Mouse (Mus musculus) midbrain, embryonic 11.5 days (tissue): ENCODE measurements around the gene Rnf151. TPM values are rescaled to one million over a fixed set of nuclear protein-coding genes. Genes with fewer than 3 reads are reported as not detected.
A peak's percentile ranks its signal among the peaks of the same experiment; 100 is the strongest.
"Not testable (repeated sequence)": the region's sequence is repeated elsewhere in the genome, so short reads cannot be mapped to it uniquely, and the experiment has no call there.

Source experiments
- ATAC-seq: fragments of 200-750 bp; cut with Nextera tagmentation; 2 replicates; pipeline ENCODE4 v1.8.0; 2017; ENCODE audit warnings: moderate TSS enrichment, moderate library complexity; ENCODE audit not compliant: low FRiP score
- DNase-seq: peaks from one replicate; pipeline ENCODE4 v3.0.0; 2015; ENCODE audit warnings: low spot score; ENCODE audit errors: missing footprints
- H3K27ac ChIP-seq: fragments of 300-500 bp; sonication (generic); 2 replicates; pipeline ENCODE4 v1.5.1; 2014; ENCODE audit warnings: low read depth, low read length
- H3K27me3 ChIP-seq: fragments of 300-500 bp; sonication (generic); 2 replicates; pipeline ENCODE4 v1.6.1; 2014; ENCODE audit warnings: mild to moderate bottlenecking, low read length, moderate library complexity, mixed read lengths; ENCODE audit not compliant: control insufficient read depth, insufficient read depth
- H3K36me3 ChIP-seq: fragments of 300-500 bp; sonication (generic); 2 replicates; pipeline ENCODE4 v1.6.1; 2014; ENCODE audit warnings: mild to moderate bottlenecking, low read length, moderate library complexity, mixed read lengths; ENCODE audit not compliant: control insufficient read depth, insufficient read depth
- H3K4me1 ChIP-seq: fragments of 300-500 bp; sonication (generic); 2 replicates; pipeline ENCODE4 v1.6.1; 2014; ENCODE audit warnings: low read length; ENCODE audit not compliant: control insufficient read depth, insufficient read depth
- H3K4me2 ChIP-seq: fragments of 300-500 bp; sonication (generic); 2 replicates; pipeline ENCODE4 v1.6.1; 2014; ENCODE audit warnings: mild to moderate bottlenecking, moderate library complexity
- H3K4me3 ChIP-seq: fragments of 300-500 bp; sonication (generic); 2 replicates; pipeline ENCODE4 v1.5.1; 2014; ENCODE audit warnings: low read depth, low read length
- H3K9ac ChIP-seq: fragments of 300-500 bp; sonication (generic); 2 replicates; pipeline ENCODE4 v1.6.1; 2014; ENCODE audit warnings: low read length
- H3K9me3 ChIP-seq: fragments of 300-500 bp; sonication (generic); 2 replicates; pipeline ENCODE4 v1.6.1; 2016; ENCODE audit warnings: low read length; ENCODE audit not compliant: control insufficient read depth
- WGBS: fragments of 180-500 bp; shearing (Covaris S2); extraction: QIAGEN DNeasy Blood & Tissue Kit; methylation state at CpG from one replicate; pipeline ENCODE4 v1.1.7; 2014; 5-methylcytosine and 5-hydroxymethylcytosine counted together
- polyA plus RNA-seq: library from polyadenylated mRNA; unstranded; fragments of >200 nt; fragmentation: Nextera tagmentation; extraction: Ambion mirVana; gene quantifications from 2 replicates; pipeline ENCODE4 v1.2.1, GENCODE M21; 2014

Rnf151 gene
- polyA plus RNA-seq, 1 experiment from 2014 or later = 0.22 TPM

GRCm38 (mm10) chr17:24724184-24724583, 6.3 kb upstream of the Rnf151 start, which contains the start of gene Ndufb10:
TSS of gene Ndufb10 (minus strand) at chr17:24724478.
- peak; percentile 100 for DNase-seq
- H3K4me3 ChIP-seq = peak within 1 kb of the TSS; percentile 50
- H3K9ac ChIP-seq = peak within 1 kb of the TSS; percentile 74
- peak; percentile 81 for ATAC-seq
- no peaks in the 10 kb centered on the region for H3K9me3 ChIP-seq
- WGBS = under 1% methylated on average over 30 of the region's 30 CpGs
- H3K4me2 ChIP-seq = peak within 1 kb of the TSS; percentile 74
- peaks cover 15% of the 10 kb centered on the region for H3K4me1 ChIP-seq
- no peaks in the 10 kb centered on the region for H3K27me3 ChIP-seq
- H3K36me3 ChIP-seq = peaks cover 11% of the 10 kb centered on the region
- H3K27ac ChIP-seq = peak within 1 kb of the TSS; percentile 40

DNA sequence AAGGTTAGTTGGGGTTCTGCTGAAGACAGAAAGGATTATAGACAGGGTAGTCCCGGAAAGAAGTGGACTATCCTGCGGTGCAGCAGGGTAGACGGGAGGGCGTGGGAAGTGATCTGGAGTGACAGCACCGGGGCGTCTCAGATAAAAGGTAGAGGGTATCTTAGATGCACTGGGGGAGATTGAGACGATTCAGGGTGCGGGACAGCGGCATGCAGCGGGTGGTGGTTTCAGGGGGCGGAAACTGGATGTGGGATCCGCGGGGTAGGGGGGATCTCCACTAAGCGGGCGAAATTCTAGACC, 6.0 kb upstream of the Rnf151 start:
- Histone ChIP-seq H3K9ac (peak overlapping the region; percentile 74), H3K27ac (peak overlapping the region; percentile 33), H3K4me1 (peaks cover 15% of the 10 kb centered on the region), H3K36me3 (peaks cover 11% of the 10 kb centered on the region), H3K9me3 (no peaks in the 10 kb centered on the region), H3K4me2 (peak overlapping the region; percentile 74), H3K27me3 (no peaks in the 10 kb centered on the region), H3K4me3 (peak overlapping the region; percentile 50)
- no peak for ATAC-seq
- WGBS = 0% methylated on average over 15 of the region's 15 CpGs
- DNase-seq = no peak

GRCm38 (mm10) chr17:24723122-24723880, 5.4 kb upstream of the Rnf151 start:
- Histone ChIP-seq H3K4me1 (peaks cover 15% of the 10 kb centered on the region), H3K4me2 (peak overlapping the region; percentile 74), H3K27me3 (no peaks in the 10 kb centered on the region), H3K27ac (no peak overlapping the region), H3K9ac (peak overlapping the region; percentile 74), H3K36me3 (peaks cover 11% of the 10 kb centered on the region), H3K9me3 (no peaks in the 10 kb centered on the region), H3K4me3 (peak overlapping the region; percentile 50)
- no peak for ATAC-seq
- 4% methylated on average over 12 of the region's 12 CpGs for WGBS
- peak; percentile 91 for DNase-seq

- Histone ChIP-seq H3K4me2 (no peak overlapping the region; the same call in 1 of the 2 replicates), H3K9ac (no peak overlapping the region; the same call in 1 of the 2 replicates), H3K4me3 (0 out of 2 replicates have a peak overlapping the region, but pooled peaks have one; percentile 3), H3K9me3 (no peaks in the 10 kb centered on the region), H3K4me1 (peaks cover 15% of the 10 kb centered on the region), H3K36me3 (peaks cover 11% of the 10 kb centered on the region), H3K27ac (no peak overlapping the region), H3K27me3 (no peaks in the 10 kb centered on the region)
- peak; percentile 89 for DNase-seq
- no peak for ATAC-seq
- WGBS = 40% methylated on average over 13 of the region's 13 CpGs
Observed at GRCm38 (mm10) chr17:24722220-24722924, 4.5 kb upstream of the Rnf151 start.

- H3K27me3 ChIP-seq, ATAC-seq, H3K9me3 ChIP-seq, H3K27ac ChIP-seq: not testable (repeated sequence)
- peak overlapping the region; percentile 88 for H3K4me2 ChIP-seq
- peaks cover 15% of the 10 kb centered on the region for H3K4me1 ChIP-seq
- WGBS = 76% methylated on average over 7 of the region's 7 CpGs
- peak overlapping the region; percentile 47 for H3K9ac ChIP-seq
- DNase-seq = peak; percentile 83
- peaks cover 11% of the 10 kb centered on the region for H3K36me3 ChIP-seq
- H3K4me3 ChIP-seq = peak overlapping the region; percentile 88
Observed at GRCm38 (mm10) chr17:24721383-24721955, 3.6 kb upstream of the Rnf151 start.

DNA sequence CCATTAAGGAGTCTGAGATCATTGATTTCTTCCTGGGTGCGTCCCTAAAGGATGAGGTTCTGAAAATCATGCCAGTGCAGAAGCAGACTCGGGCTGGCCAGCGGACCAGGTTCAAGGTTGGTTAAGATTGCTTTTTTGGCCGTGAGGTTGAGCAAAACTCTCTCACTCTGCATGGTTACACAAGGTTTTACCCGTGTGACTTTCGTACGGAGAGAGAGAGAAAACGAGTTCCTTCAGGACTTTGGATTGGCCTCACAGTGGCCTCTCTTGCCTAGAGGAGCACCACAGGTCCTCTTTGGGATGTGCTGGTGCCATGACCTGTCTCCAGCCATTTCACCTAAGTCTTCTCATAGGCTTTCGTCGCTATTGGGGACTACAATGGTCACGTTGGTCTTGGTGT, 2.8 kb upstream of the Rnf151 start:
- H3K4me3 ChIP-seq = peak overlapping the region; percentile 88
- WGBS = 2% methylated on average over 11 of the region's 11 CpGs
- peak overlapping the region; percentile 88 for H3K4me2 ChIP-seq
- ATAC-seq, H3K27ac ChIP-seq, H3K9me3 ChIP-seq, H3K27me3 ChIP-seq: not testable (repeated sequence)
- peaks cover 15% of the 10 kb centered on the region for H3K4me1 ChIP-seq
- H3K36me3 ChIP-seq = peaks cover 11% of the 10 kb centered on the region
- DNase-seq = peak; percentile 86
- peak overlapping the region; percentile 82 for H3K9ac ChIP-seq

DNA sequence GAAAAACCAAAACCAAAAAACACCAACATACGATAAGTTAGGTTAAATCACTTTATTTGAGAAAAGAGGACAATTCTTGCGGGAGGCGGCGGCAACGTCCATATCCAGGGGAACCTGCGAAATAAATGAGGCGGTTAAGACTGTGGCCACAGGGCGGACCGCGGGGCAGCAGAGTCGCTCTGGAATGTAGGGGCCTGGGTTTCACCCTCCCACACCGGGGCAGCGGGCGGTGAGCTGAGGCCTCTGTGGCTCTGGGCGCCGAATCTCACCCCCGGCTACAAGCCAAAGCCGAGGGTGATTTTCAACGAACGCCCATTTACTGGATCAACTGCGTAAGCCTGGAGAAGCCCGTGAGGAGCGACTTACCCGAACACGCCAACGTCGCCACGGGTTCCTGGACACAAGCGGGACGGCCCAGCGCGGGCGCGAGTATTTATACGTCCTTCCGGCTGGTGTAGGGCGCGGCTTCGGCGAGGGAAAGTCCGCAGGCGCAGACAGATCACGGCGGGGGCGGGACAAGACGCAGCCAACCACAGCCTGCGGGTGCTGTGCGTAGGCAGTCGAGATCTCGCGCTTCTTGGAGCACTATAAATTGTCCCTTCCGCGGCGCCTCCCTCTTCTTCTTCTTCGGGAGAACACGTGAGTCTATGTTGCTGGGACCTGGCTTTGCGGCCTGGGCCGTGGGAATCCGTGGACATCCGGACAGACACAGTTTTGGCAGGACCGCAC, 1.8 kb upstream of the Rnf151 start:
- Histone ChIP-seq H3K4me1 (peaks cover 15% of the 10 kb centered on the region), H3K27me3 (no peaks in the 10 kb centered on the region), H3K9ac (peak overlapping the region; percentile 93), H3K4me3 (peak overlapping the region; percentile 88), H3K4me2 (peak overlapping the region; percentile 88), H3K27ac (peak overlapping the region; percentile 58), H3K9me3 (no peaks in the 10 kb centered on the region), H3K36me3 (peaks cover 11% of the 10 kb centered on the region)
- ATAC-seq = peak; percentile 98
- peak; percentile 99 for DNase-seq
- under 1% methylated on average over 61 of the region's 61 CpGs for WGBS

- Histone ChIP-seq H3K4me1 (peaks cover 15% of the 10 kb centered on the region), H3K4me3 (peak overlapping the region; percentile 88), H3K36me3 (peaks cover 11% of the 10 kb centered on the region), H3K9ac (peak overlapping the region; percentile 93), H3K4me2 (peak overlapping the region; percentile 55)
- not testable (repeated sequence) for H3K27ac ChIP-seq, DNase-seq, H3K9me3 ChIP-seq, H3K27me3 ChIP-seq, ATAC-seq
- WGBS = 66% methylated on average over 5 of the region's 5 CpGs
Observed at GRCm38 (mm10) chr17:24718938-24719337, 1.1 kb upstream of the Rnf151 start.
